Mouse (Mus musculus) spleen, adult 12 weeks (tissue): Measurements from ENCODE around the gene Hspa2.

ENCODE experiments used
- DNase-seq: peaks from one replicate; pipeline ENCODE4 v3.0.0; 2022; ENCODE audit warnings: low spot score

Gene Hspa2

GRCm38 (mm10) chr12:76377726-76378125, 26.2 kb upstream of the Hspa2 start:
- no peak for DNase-seq

- no peak for DNase-seq
Measured at GRCm38 (mm10) chr12:76378556-76378955, 25.4 kb upstream of the Hspa2 start.

DNA sequence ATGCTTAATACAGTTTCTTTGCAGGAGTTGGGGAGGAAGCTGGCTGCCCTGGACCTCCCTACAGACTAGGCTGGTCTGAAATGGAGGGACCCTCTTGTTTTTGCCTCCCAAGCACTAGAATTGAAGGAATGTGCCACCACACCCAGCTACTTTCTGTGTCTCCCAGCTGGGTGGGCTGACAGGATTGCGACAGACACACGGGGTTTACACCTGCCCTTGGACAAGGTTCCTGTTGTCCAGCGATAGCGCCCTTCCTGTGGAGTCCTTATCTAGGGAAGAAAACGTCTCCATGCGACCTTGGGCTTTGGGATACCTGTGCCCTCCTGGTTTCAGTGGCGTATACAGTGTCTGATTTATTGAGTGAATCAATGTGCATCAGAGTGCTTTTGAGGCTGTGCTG, 23.8 kb upstream of the Hspa2 start:
- DNase-seq: no peak

- no peak for DNase-seq
Measured at GRCm38 (mm10) chr12:76385342-76385741, 18.6 kb upstream of the Hspa2 start.

GRCm38 (mm10) chr12:76388794-76389193, 15.2 kb upstream of the Hspa2 start:
- no peak for DNase-seq

DNA sequence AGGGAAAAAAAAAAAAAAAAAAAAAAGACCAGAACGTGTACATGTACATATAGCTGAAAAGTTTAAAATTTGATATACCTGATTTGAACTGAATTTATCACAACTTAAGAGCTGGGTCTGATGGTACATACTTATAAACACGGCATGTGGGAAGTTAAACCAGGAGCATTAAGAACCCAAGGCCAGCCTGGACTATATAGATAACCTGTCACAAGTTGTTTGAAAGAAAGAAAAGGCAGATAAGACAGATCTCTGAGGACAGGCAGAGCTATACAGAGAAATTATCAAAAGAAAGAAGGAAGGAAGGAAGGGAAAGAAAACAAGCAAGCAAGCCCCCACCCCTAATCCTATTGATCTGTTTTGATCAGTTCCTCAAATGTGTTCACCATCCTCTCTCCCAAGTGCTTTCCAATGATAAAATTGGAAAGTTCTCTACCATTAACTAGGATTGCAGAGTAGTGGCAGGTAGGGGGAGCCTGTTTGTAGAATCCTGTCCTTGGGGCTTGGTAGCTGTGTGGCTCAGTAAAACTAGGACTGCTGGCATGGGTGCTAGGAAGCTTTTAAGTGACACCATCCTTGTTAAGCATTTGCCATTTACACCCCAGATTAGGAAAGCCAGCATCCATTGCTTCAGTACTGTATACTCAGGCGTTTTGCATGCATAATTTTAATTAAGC, 12.2 kb upstream of the Hspa2 start:
- no peak for DNase-seq

- no peak for DNase-seq
Measured at GRCm38 (mm10) chr12:76392979-76393378, 11.0 kb upstream of the Hspa2 start.

DNA sequence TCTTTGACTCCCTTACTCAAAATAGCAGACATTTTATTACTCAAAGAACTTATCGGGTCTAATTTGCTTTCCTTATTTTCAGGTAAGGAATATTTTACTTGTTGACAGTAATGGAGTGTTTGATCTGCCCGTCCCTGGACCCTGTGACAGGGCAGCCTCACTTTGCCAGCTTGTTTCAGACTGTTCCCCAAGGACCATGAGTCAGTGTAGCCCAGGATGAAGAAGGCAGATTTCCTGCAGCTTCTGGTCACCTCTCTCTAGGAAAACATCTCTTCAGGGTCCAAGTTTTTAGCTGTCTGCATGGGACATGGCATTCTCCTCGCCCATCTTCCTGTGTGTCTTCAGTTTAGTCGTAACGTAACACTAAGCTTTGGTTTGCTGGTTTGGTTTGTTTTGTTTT, 6.7 kb upstream of the Hspa2 start:
- DNase-seq: no peak

GRCm38 (mm10) chr12:76401674-76402073, 2.3 kb upstream of the Hspa2 start:
- DNase-seq: no peak

GRCm38 (mm10) chr12:76402991-76403885, 738 bp upstream of the Hspa2 start:
- no peak for DNase-seq

DNA sequence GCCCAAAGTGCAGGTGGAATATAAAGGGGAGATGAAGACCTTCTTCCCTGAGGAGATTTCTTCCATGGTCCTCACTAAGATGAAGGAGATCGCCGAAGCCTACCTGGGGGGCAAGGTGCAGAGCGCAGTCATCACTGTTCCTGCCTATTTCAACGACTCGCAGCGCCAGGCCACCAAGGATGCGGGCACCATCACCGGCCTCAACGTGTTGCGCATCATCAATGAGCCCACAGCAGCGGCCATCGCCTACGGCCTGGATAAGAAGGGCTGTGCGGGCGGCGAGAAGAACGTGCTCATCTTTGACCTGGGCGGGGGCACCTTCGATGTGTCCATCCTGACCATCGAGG, 833 bp downstream of the Hspa2 start:
- no peak for DNase-seq

- DNase-seq: peak; percentile 6
Measured at GRCm38 (mm10) chr12:76405183-76405970, 1.4 kb downstream of the Hspa2 start.

DNA sequence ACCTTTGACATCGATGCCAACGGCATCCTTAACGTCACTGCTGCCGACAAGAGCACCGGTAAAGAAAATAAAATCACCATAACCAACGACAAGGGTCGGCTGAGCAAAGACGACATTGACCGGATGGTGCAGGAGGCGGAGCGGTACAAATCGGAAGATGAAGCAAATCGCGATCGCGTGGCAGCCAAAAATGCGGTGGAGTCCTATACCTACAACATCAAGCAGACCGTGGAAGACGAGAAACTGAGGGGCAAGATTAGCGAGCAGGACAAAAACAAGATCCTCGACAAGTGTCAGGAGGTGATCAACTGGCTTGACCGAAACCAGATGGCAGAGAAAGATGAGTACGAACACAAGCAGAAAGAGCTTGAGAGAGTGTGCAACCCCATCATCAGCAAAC, 2.0 kb downstream of the Hspa2 start:
- peak; percentile 3 for DNase-seq

- DNase-seq: no peak
Measured at GRCm38 (mm10) chr12:76407184-76407583, 3.2 kb downstream of the Hspa2 start.

GRCm38 (mm10) chr12:76409166-76409565, 5.2 kb downstream of the Hspa2 start:
- DNase-seq: no peak

DNA sequence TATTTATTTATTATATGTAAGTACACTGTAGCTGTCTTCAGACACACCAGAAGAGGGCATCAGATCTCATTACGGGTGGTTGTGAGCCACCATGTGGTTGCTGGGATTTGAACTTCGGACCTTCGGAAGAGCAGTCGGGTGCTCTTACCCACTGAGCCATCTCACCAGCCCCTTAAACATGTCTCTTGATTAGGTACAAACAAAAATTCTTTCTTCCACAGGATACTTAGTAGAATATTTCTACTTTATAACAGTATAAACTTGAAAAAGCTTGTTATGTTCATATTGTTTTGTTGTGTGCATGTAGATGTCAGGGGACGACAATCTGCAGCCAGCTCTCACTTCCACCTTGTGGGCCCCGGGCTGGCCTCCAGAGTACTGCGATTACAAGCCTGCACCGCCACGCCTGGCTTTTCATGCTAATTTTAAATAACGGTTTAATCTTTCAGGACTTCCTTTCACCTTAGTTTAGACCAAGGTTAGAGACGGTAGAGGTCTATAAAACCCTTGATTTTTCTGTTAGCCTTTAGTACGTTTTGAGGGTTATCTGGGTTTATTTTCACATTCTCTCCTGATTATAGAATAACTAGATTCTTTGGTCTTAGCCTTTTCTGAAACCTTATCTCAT, 11.5 kb downstream of the Hspa2 start:
- no peak for DNase-seq

- DNase-seq: no peak
Measured at GRCm38 (mm10) chr12:76417433-76417854, 13.5 kb downstream of the Hspa2 start, which contains the start of gene Ppp1r36. Ppp1r36 (plus strand) TSS chr12:76417538.

DNA sequence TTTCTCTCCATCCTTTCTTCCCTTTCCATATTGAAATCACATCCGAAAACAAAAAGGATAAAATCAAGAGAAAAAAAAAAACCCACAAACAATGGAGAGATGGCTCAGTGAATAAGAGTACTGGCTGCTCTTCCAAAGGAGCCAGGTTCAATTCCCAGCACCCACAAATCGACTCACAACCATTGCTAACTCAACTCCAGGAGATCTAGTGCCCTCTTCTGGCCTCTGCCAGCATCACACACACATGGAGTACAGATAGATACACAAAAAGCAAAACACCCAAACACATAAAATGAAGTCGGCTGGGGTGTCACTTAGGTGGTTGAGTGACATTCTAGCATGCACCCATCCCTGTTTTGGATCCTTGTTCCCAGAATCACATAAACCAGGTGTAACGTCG, 14.4 kb downstream of the Hspa2 start:
- no peak for DNase-seq

DNA sequence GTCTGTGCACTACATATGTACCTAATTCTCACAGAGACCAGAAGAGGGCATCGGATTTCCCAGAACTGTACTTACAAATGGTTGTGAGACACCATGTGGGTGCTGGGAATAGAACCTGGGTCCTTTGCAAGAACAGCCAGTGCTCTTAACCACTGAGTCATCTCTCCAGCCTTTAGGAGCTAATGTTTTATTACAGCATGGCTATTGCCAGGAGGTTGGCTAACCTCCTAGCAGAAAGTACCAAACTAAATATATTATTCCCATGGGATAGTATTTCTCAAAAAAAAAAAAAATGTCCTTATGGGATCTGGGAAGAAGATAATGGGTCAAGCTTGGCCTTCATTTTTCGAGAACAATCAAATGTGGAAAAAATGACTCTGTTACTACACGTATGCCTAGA, 21.3 kb downstream of the Hspa2 start:
- no peak for DNase-seq

GRCm38 (mm10) chr12:76427546-76427945, 23.6 kb downstream of the Hspa2 start:
- DNase-seq: no peak

- no peak for DNase-seq
Measured at GRCm38 (mm10) chr12:76430879-76431406, 27.0 kb downstream of the Hspa2 start.

GRCm38 (mm10) chr12:76431431-76431830, 27.5 kb downstream of the Hspa2 start:
- DNase-seq: no peak
